Mouse (Mus musculus) liver, adult 2 months (tissue): ENCODE measurements around the gene Capn8.

Experiments used
- CTCF ChIP-seq: fragments of 200-500 bp; IDR thresholded peaks from 2 replicates; pipeline ENCODE4 v1.5.1; 2011; ENCODE audit warnings: low read depth, low read length, control low read depth
- POLR2A ChIP-seq: fragments of 200-500 bp; IDR thresholded peaks from 2 replicates; pipeline ENCODE4 v1.6.1; 2011; ENCODE audit warnings: low read length, control low read depth; ENCODE audit not compliant: insufficient read depth; ENCODE audit errors: extremely low read depth

DNA sequence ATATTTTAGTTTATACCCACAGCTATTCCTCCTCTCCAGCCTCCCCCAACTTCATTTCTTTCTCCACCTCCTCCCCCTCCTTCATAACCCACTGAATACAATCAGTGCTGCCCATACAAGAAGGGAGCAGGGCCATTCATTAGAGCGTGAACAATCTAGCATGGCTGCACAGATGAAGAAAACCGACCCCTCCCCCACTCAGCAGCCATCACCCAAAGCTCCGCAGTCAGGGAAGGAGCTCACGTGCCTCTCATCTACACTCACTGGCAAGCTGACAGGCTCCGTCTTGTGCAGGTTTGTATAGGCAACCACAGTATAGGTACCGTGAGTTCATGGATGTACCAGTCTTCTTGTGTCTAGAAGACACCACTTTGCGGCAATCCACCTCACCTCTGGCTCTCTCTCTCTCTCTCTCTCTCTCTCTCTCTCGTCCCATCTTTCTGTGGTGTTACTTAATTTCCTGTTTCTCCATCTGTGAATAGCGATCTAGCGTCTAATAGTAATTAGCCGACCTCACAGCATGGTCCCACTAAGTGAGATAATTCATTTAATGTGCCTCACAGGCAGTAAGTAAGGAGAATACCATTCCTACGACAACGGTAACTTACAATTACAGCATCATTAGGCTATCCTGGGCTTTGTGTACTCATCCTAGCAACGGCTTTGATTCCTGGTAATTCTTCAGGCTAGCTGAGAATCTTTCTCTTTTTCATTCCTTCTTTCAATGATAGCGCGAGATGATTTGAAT, 53.6 kb downstream of the Capn8 start:
- TF ChIP-seq CTCF (no peak), POLR2A (no peak)
